Mouse (Mus musculus) midbrain, embryonic 13.5 days (tissue): ENCODE data around the gene Gmpr. TPM values are rescaled to one million over a fixed set of nuclear protein-coding genes. Genes with fewer than 3 reads are reported as not detected.

ENCODE experiments used
- ATAC-seq: fragments of 200-750 bp; cut with Nextera tagmentation; 2 replicates; pipeline ENCODE4 v1.8.0; 2017; ENCODE audit warnings: mild to moderate bottlenecking, moderate TSS enrichment, moderate library complexity
- H3K27ac ChIP-seq: fragments of 300-500 bp; sonication (generic); 2 replicates; pipeline ENCODE4 v1.5.1; 2015; ENCODE audit warnings: inconsistent platforms, mild to moderate bottlenecking, moderate library complexity
- H3K27me3 ChIP-seq: fragments of 300-500 bp; sonication (generic); 2 replicates; pipeline ENCODE4 v1.6.1; 2015; ENCODE audit warnings: mild to moderate bottlenecking, inconsistent platforms
- H3K36me3 ChIP-seq: fragments of 300-500 bp; sonication (generic); 2 replicates; pipeline ENCODE4 v1.6.1; 2015; ENCODE audit warnings: mild to moderate bottlenecking, inconsistent platforms
- H3K4me1 ChIP-seq: fragments of 300-500 bp; sonication (generic); replicated peaks from 2 replicates; pipeline ENCODE4 v1.6.1; 2015; ENCODE audit warnings: inconsistent platforms
- H3K4me2 ChIP-seq: fragments of 300-500 bp; sonication (generic); replicated peaks from 2 replicates; pipeline ENCODE4 v1.6.1; 2015; ENCODE audit warnings: moderate library complexity, mild to moderate bottlenecking, inconsistent platforms
- H3K4me3 ChIP-seq: fragments of 300-500 bp; sonication (generic); replicated peaks from 2 replicates; pipeline ENCODE4 v1.5.1; 2015; ENCODE audit warnings: mild to moderate bottlenecking, inconsistent platforms
- H3K9ac ChIP-seq: fragments of 300-500 bp; sonication (generic); replicated peaks from 2 replicates; pipeline ENCODE4 v1.6.1; 2015; ENCODE audit warnings: mild to moderate bottlenecking, inconsistent platforms
- H3K9me3 ChIP-seq: fragments of 300-500 bp; sonication (generic); 2 replicates; pipeline ENCODE4 v1.6.1; 2016; ENCODE audit warnings: mild to moderate bottlenecking, inconsistent platforms
- WGBS: fragments of 180-500 bp; shearing (Covaris S2); methylation state at CpG from one replicate; pipeline ENCODE4 v1.1.7; 2015; 5-methylcytosine and 5-hydroxymethylcytosine counted together
- polyA plus RNA-seq: library from polyadenylated mRNA; unstranded; fragments of >200 nt; fragmentation: Nextera tagmentation; extraction: Ambion mirVana; gene quantifications from 2 replicates; pipeline ENCODE4 v1.2.1, GENCODE M21; 2015

Gene Gmpr
- polyA plus RNA-seq, 1 experiment from 2014 or later, result 19.0 TPM

GRCm38 (mm10) chr13:45508495-45508894 lies 1.3 kb downstream of the Gmpr start:
- peak overlapping the region; percentile 56 for H3K4me3 ChIP-seq
- peak overlapping the region; percentile 91 for H3K4me2 ChIP-seq
- no peak overlapping the region for H3K27ac ChIP-seq
- no peaks in the 10 kb centered on the region for H3K9me3 ChIP-seq
- no peaks in the 10 kb centered on the region for H3K36me3 ChIP-seq
- WGBS, result 2% methylated on average over 8 of the region's 8 CpGs
- H3K4me1 ChIP-seq, result peaks cover 15% of the 10 kb centered on the region
- no peak overlapping the region; the same call in 1 of the 2 replicates for H3K9ac ChIP-seq
- peaks cover 20% of the 10 kb centered on the region; the same call in 1 of the 2 replicates for H3K27me3 ChIP-seq
- peak; percentile 74 for ATAC-seq

- 67% methylated on average over 6 of the region's 6 CpGs for WGBS
- H3K36me3 ChIP-seq, result no peaks in the 10 kb centered on the region
- no peak overlapping the region for H3K27ac ChIP-seq
- H3K27me3 ChIP-seq, result peaks cover 23% of the 10 kb centered on the region; the same call in 1 of the 2 replicates
- H3K9me3 ChIP-seq, result no peaks in the 10 kb centered on the region
- H3K4me2 ChIP-seq, result no peak overlapping the region
- ATAC-seq, result no peak
- no peak overlapping the region for H3K4me3 ChIP-seq
- peaks cover 20% of the 10 kb centered on the region for H3K4me1 ChIP-seq
- H3K9ac ChIP-seq, result no peak overlapping the region
Observed at GRCm38 (mm10) chr13:45509366-45509765, 2.1 kb downstream of the Gmpr start.

GRCm38 (mm10) chr13:45511706-45512435 lies 4.6 kb downstream of the Gmpr start:
- WGBS, result 89% methylated on average over 6 of the region's 6 CpGs
- no peak for ATAC-seq
- Histone ChIP-seq H3K9me3 (no peaks in the 10 kb centered on the region), H3K4me3 (no peak overlapping the region), H3K4me2 (no peak overlapping the region), H3K27ac (no peak overlapping the region), H3K9ac (no peak overlapping the region), H3K36me3 (no peaks in the 10 kb centered on the region), H3K4me1 (peaks cover 43% of the 10 kb centered on the region), H3K27me3 (peaks cover 23% of the 10 kb centered on the region; the same call in 1 of the 2 replicates)

GRCm38 (mm10) chr13:45512531-45512930 lies 5.3 kb downstream of the Gmpr start:
- Histone ChIP-seq H3K36me3 (no peaks in the 10 kb centered on the region), H3K4me3 (no peak overlapping the region), H3K9me3 (no peaks in the 10 kb centered on the region), H3K27ac (no peak overlapping the region), H3K27me3 (peaks cover 20% of the 10 kb centered on the region; the same call in 1 of the 2 replicates), H3K4me1 (peaks cover 49% of the 10 kb centered on the region), H3K4me2 (no peak overlapping the region), H3K9ac (no peak overlapping the region)
- ATAC-seq, result no peak
- WGBS, result 86% methylated on average over 8 of the region's 8 CpGs

GRCm38 (mm10) chr13:45513009-45513984 lies 6.1 kb downstream of the Gmpr start:
- Histone ChIP-seq H3K4me1 (peaks cover 44% of the 10 kb centered on the region), H3K27ac (no peak overlapping the region), H3K9me3 (no peaks in the 10 kb centered on the region), H3K36me3 (no peaks in the 10 kb centered on the region), H3K9ac (no peak overlapping the region), H3K4me3 (no peak overlapping the region), H3K4me2 (no peak overlapping the region), H3K27me3 (peaks cover 17% of the 10 kb centered on the region; the same call in 1 of the 2 replicates)
- no peak for ATAC-seq
- 77% methylated on average over 12 of the region's 12 CpGs for WGBS

- H3K4me2 ChIP-seq, result no peak overlapping the region
- H3K27me3 ChIP-seq, result peaks cover 15% of the 10 kb centered on the region; the same call in 1 of the 2 replicates
- no peaks in the 10 kb centered on the region for H3K36me3 ChIP-seq
- ATAC-seq, result no peak
- H3K9me3 ChIP-seq, result no peaks in the 10 kb centered on the region
- no peak overlapping the region for H3K9ac ChIP-seq
- no peak overlapping the region for H3K4me3 ChIP-seq
- WGBS, result 90% methylated on average over 5 of the region's 5 CpGs
- no peak overlapping the region for H3K27ac ChIP-seq
- peaks cover 38% of the 10 kb centered on the region for H3K4me1 ChIP-seq
Observed at GRCm38 (mm10) chr13:45514115-45514514, 6.9 kb downstream of the Gmpr start.

- WGBS, result 59% methylated on average over 8 of the region's 8 CpGs
- peaks cover 38% of the 10 kb centered on the region for H3K4me1 ChIP-seq
- ATAC-seq, result no peak
Observed at GRCm38 (mm10) chr13:45514832-45515422, 7.7 kb downstream of the Gmpr start.

GRCm38 (mm10) chr13:45516501-45517393 lies 9.5 kb downstream of the Gmpr start:
- no peaks in the 10 kb centered on the region for H3K9me3 ChIP-seq
- peaks cover 38% of the 10 kb centered on the region for H3K4me1 ChIP-seq
- peak overlapping the region; percentile 42 for H3K9ac ChIP-seq
- peak overlapping the region; percentile 34 for H3K4me3 ChIP-seq
- ATAC-seq, result peak; percentile 82
- H3K36me3 ChIP-seq, result no peaks in the 10 kb centered on the region
- H3K4me2 ChIP-seq, result peak overlapping the region; percentile 61
- H3K27ac ChIP-seq, result peak overlapping the region; percentile 62
- 2% methylated on average over 24 of the region's 24 CpGs for WGBS
- peaks cover 4% of the 10 kb centered on the region; the same call in 1 of the 2 replicates for H3K27me3 ChIP-seq

More at GRCm38 (mm10) chr13:45514832-45515422, 7.7 kb downstream of the Gmpr start:
- Histone ChIP-seq H3K9ac (no peak overlapping the region), H3K9me3 (no peaks in the 10 kb centered on the region), H3K4me3 (no peak overlapping the region), H3K27me3 (peaks cover 7% of the 10 kb centered on the region; the same call in 1 of the 2 replicates), H3K36me3 (no peaks in the 10 kb centered on the region), H3K4me2 (no peak overlapping the region), H3K27ac (no peak overlapping the region)

- ATAC-seq, result no peak
- H3K4me3 ChIP-seq, result no peak overlapping the region
- H3K4me2 ChIP-seq, result no peak overlapping the region
- H3K4me1 ChIP-seq, result peaks cover 12% of the 10 kb centered on the region
- no peaks in the 10 kb centered on the region for H3K27me3 ChIP-seq
- no peaks in the 10 kb centered on the region for H3K9me3 ChIP-seq
- H3K27ac ChIP-seq, result no peak overlapping the region
- no peak overlapping the region for H3K9ac ChIP-seq
- H3K36me3 ChIP-seq, result no peaks in the 10 kb centered on the region
- 66% methylated on average over 3 of the region's 3 CpGs for WGBS
Observed at GRCm38 (mm10) chr13:45524305-45524704, 17.1 kb downstream of the Gmpr start.

- no peaks in the 10 kb centered on the region for H3K9me3 ChIP-seq
- H3K36me3 ChIP-seq, result no peaks in the 10 kb centered on the region
- H3K9ac ChIP-seq, result no peak overlapping the region
- peaks cover 12% of the 10 kb centered on the region for H3K4me1 ChIP-seq
- no peak overlapping the region for H3K4me3 ChIP-seq
- H3K27me3 ChIP-seq, result no peaks in the 10 kb centered on the region
- WGBS, result 89% methylated on average over 6 of the region's 6 CpGs
- no peak overlapping the region for H3K27ac ChIP-seq
- ATAC-seq, result no peak
- no peak overlapping the region for H3K4me2 ChIP-seq
Observed at GRCm38 (mm10) chr13:45524791-45525435, 17.7 kb downstream of the Gmpr start.
